Mouse (Mus musculus): ENCODE results near the gene Acot11. TPM values are rescaled to one million over a fixed set of nuclear protein-coding genes. Genes with fewer than 3 reads are reported as not detected.
A peak's percentile ranks its signal among the peaks of the same experiment; 100 is the strongest.

Acot11 gene
- polyA plus RNA-seq, 1 experiment from 2014 or later: 5.0 TPM

- H3K9ac ChIP-seq (ENCODE audit: low read length): no peak overlapping the region
- no peak overlapping the region for H3K4me2 ChIP-seq (ENCODE audit: low read length)
- H3K9me3 ChIP-seq (ENCODE audit: control insufficient read depth, low read length): no peaks in the 10 kb centered on the region
- peaks cover 9 to 17% of the 10 kb centered on the region in 2 experiments for H3K4me1 ChIP-seq (ENCODE audit: control insufficient read depth in 2 of 2, insufficient read depth in 2 of 2, low read length in 2 of 2)
- 0 out of 2 replicates have a peak, but pooled peaks cover 4% of the 10 kb centered on the region for H3K27me3 ChIP-seq (ENCODE audit: control insufficient read depth, insufficient read depth, low read length)
- 65% methylated on average over 5 of the region's 5 CpGs for WGBS
- no peaks in the 10 kb centered on the region for H3K36me3 ChIP-seq (ENCODE audit: control insufficient read depth, insufficient read depth, low read length)
- no peak for ATAC-seq (ENCODE audit: insufficient number of reproducible peaks, insufficient read depth, low FRiP score, low read depth)
- no peak overlapping the region for H3K27ac ChIP-seq (replicated peaks in 1 of 2; ENCODE audit: control insufficient read depth in 1 of 2, insufficient read depth in 1 of 2, low read depth in 2 of 2, low read length in 2 of 2)
- H3K4me3 ChIP-seq (ENCODE audit: control insufficient read depth in 1 of 2, insufficient read depth in 1 of 2, low read depth in 1 of 2, low read length in 2 of 2): no peak overlapping the region
Observed at GRCm38 (mm10) chr4:106825229-106825628, 20.4 kb upstream of the Acot11 start.

DNA sequence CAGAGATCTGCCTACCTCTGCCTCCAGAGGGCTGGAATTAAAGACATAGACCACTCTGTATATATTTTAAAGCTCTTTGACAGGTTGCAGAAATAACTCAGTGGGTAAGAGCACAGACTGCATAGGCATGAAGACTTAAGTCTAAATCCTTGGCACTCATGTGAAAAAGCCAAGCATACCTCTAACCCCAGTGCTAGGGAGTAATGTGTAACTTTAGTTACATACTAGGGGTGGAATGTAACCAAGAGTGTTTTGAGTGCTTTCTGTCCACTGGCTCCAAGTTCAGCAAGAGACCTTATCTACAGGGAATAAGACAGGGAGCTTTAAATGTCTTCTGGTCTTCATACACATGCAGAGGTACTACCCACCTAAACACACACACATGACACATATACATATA, 14.6 kb upstream of the Acot11 start:
- Histone ChIP-seq H3K36me3 (ENCODE audit: control insufficient read depth, insufficient read depth, low read length) (no peaks in the 10 kb centered on the region), H3K9me3 (ENCODE audit: control insufficient read depth, low read length) (no peaks in the 10 kb centered on the region), H3K4me2 (ENCODE audit: low read length) (no peak overlapping the region), H3K9ac (ENCODE audit: low read length) (no peak overlapping the region), H3K4me3 (ENCODE audit: control insufficient read depth in 1 of 2, insufficient read depth in 1 of 2, low read depth in 1 of 2, low read length in 2 of 2) (no peak overlapping the region), H3K27ac (replicated peaks in 1 of 2; ENCODE audit: control insufficient read depth in 1 of 2, insufficient read depth in 1 of 2, low read depth in 2 of 2, low read length in 2 of 2) (no peak overlapping the region), H3K27me3 (ENCODE audit: control insufficient read depth, insufficient read depth, low read length) (no peaks in the 10 kb centered on the region), H3K4me1 (ENCODE audit: control insufficient read depth in 2 of 2, insufficient read depth in 2 of 2, low read length in 2 of 2) (no peaks in the 10 kb centered on the region)
- no peak for ATAC-seq (ENCODE audit: insufficient number of reproducible peaks, insufficient read depth, low FRiP score, low read depth)

- WGBS: 64% methylated on average over 6 of the region's 6 CpGs
- H3K27ac ChIP-seq (replicated peaks in 1 of 2; ENCODE audit: control insufficient read depth in 1 of 2, insufficient read depth in 1 of 2, low read depth in 2 of 2, low read length in 2 of 2): no peak overlapping the region
Observed at GRCm38 (mm10) chr4:106818332-106818731, 13.5 kb upstream of the Acot11 start.

DNA sequence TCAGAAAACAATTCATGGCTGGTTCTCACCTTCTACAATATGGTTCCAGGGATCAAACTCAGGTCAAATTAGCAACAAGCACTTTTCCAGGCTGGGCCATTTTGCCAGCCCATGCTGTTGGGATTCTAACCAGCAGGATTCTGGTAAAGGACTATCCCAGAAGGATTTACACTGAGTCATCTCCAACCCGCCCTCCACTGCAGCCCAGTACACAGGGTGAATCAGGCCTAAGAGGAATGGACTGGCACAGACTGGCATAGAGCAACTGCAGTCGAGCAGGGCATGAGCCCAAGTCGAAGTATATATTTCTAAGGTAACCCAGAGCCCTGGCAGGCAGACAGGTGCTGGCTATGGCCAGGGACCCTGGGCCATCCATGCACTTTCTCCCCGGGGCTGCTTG, 12.2 kb upstream of the Acot11 start:
- Histone ChIP-seq H3K36me3 (ENCODE audit: control insufficient read depth, insufficient read depth, low read length) (no peaks in the 10 kb centered on the region), H3K9me3 (ENCODE audit: control insufficient read depth, low read length) (no peaks in the 10 kb centered on the region), H3K9ac (ENCODE audit: low read length) (no peak overlapping the region), H3K27me3 (ENCODE audit: control insufficient read depth, insufficient read depth, low read length) (no peaks in the 10 kb centered on the region), H3K4me2 (ENCODE audit: low read length) (no peak overlapping the region), H3K27ac (replicated peaks in 1 of 2; ENCODE audit: control insufficient read depth in 1 of 2, insufficient read depth in 1 of 2, low read depth in 2 of 2, low read length in 2 of 2) (no peak overlapping the region), H3K4me3 (ENCODE audit: control insufficient read depth in 1 of 2, insufficient read depth in 1 of 2, low read depth in 1 of 2, low read length in 2 of 2) (no peak overlapping the region), H3K4me1 (ENCODE audit: control insufficient read depth in 2 of 2, insufficient read depth in 2 of 2, low read length in 2 of 2) (no peaks in the 10 kb centered on the region)
- ATAC-seq (ENCODE audit: insufficient number of reproducible peaks, insufficient read depth, low FRiP score, low read depth): no peak
- 81% methylated on average over 4 of the region's 4 CpGs for WGBS

More at GRCm38 (mm10) chr4:106818332-106818731, 13.5 kb upstream of the Acot11 start:
- no peaks in the 10 kb centered on the region for H3K4me1 ChIP-seq (ENCODE audit: control insufficient read depth in 2 of 2, insufficient read depth in 2 of 2, low read length in 2 of 2)
- no peak overlapping the region for H3K9ac ChIP-seq (ENCODE audit: low read length)
- H3K4me3 ChIP-seq (ENCODE audit: control insufficient read depth in 1 of 2, insufficient read depth in 1 of 2, low read depth in 1 of 2, low read length in 2 of 2): no peak overlapping the region
- no peaks in the 10 kb centered on the region for H3K36me3 ChIP-seq (ENCODE audit: control insufficient read depth, insufficient read depth, low read length)
- H3K27me3 ChIP-seq (ENCODE audit: control insufficient read depth, insufficient read depth, low read length): no peaks in the 10 kb centered on the region
- H3K4me2 ChIP-seq (ENCODE audit: low read length): no peak overlapping the region
- no peaks in the 10 kb centered on the region for H3K9me3 ChIP-seq (ENCODE audit: control insufficient read depth, low read length)
- no peak for ATAC-seq (ENCODE audit: insufficient number of reproducible peaks, insufficient read depth, low FRiP score, low read depth)

GRCm38 (mm10) chr4:106815396-106816324, 10.9 kb upstream of the Acot11 start:
- Histone ChIP-seq H3K9ac (ENCODE audit: low read length) (no peak overlapping the region), H3K4me3 (ENCODE audit: control insufficient read depth in 1 of 2, insufficient read depth in 1 of 2, low read depth in 1 of 2, low read length in 2 of 2) (no peak overlapping the region), H3K4me1 (ENCODE audit: control insufficient read depth in 2 of 2, insufficient read depth in 2 of 2, low read length in 2 of 2) (no peaks in the 10 kb centered on the region), H3K9me3 (ENCODE audit: control insufficient read depth, low read length) (no peaks in the 10 kb centered on the region), H3K4me2 (ENCODE audit: low read length) (no peak overlapping the region), H3K27me3 (ENCODE audit: control insufficient read depth, insufficient read depth, low read length) (no peaks in the 10 kb centered on the region), H3K36me3 (ENCODE audit: control insufficient read depth, insufficient read depth, low read length) (no peaks in the 10 kb centered on the region), H3K27ac (replicated peaks in 1 of 2; ENCODE audit: control insufficient read depth in 1 of 2, insufficient read depth in 1 of 2, low read depth in 2 of 2, low read length in 2 of 2) (no peak overlapping the region)
- ATAC-seq (ENCODE audit: insufficient number of reproducible peaks, insufficient read depth, low FRiP score, low read depth): peak; percentile 32; the same call in 1 of the 2 replicates
- 74% methylated on average over 24 of the region's 25 CpGs for WGBS

DNA sequence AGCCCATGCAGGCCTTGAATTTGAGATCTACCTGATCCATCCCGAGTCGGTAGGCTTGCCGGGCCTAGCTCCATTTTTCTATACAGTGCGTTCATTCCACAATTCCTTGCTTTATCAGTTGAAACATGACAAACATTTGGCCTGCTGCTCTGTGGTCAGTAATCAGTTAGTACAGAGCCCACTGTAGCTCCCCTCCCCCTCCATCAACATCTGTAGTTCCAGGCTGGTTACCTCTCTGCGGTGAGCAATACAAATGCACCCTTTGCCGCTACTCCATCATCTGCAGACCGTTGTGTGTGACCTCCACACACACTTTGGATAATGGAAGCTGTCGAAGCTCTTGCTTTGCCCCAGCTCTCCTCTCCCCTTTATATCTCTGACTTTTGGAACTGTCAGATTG, 6.4 kb upstream of the Acot11 start:
- 0 out of 2 replicates have a peak, but pooled peaks cover 4% of the 10 kb centered on the region for H3K9me3 ChIP-seq (ENCODE audit: control insufficient read depth, low read length)
- no peak overlapping the region for H3K9ac ChIP-seq (ENCODE audit: low read length)
- no peak for ATAC-seq (ENCODE audit: insufficient number of reproducible peaks, insufficient read depth, low FRiP score, low read depth)
- H3K4me3 ChIP-seq (ENCODE audit: control insufficient read depth in 1 of 2, insufficient read depth in 1 of 2, low read depth in 1 of 2, low read length in 2 of 2): no peak overlapping the region
- no peak overlapping the region for H3K4me2 ChIP-seq (ENCODE audit: low read length)
- WGBS: 82% methylated on average over 8 of the region's 8 CpGs
- no peaks in the 10 kb centered on the region for H3K4me1 ChIP-seq (ENCODE audit: control insufficient read depth in 2 of 2, insufficient read depth in 2 of 2, low read length in 2 of 2)
- H3K36me3 ChIP-seq (ENCODE audit: control insufficient read depth, insufficient read depth, low read length): no peaks in the 10 kb centered on the region
- H3K27ac ChIP-seq (replicated peaks in 1 of 2; ENCODE audit: control insufficient read depth in 1 of 2, insufficient read depth in 1 of 2, low read depth in 2 of 2, low read length in 2 of 2): no peak overlapping the region
- no peaks in the 10 kb centered on the region for H3K27me3 ChIP-seq (ENCODE audit: control insufficient read depth, insufficient read depth, low read length)

GRCm38 (mm10) chr4:106810039-106810438, 5.2 kb upstream of the Acot11 start:
- Histone ChIP-seq H3K9ac (ENCODE audit: low read length) (no peak overlapping the region), H3K9me3 (ENCODE audit: control insufficient read depth, low read length) (0 out of 2 replicates have a peak, but pooled peaks cover 4% of the 10 kb centered on the region), H3K4me2 (ENCODE audit: low read length) (no peak overlapping the region), H3K4me3 (ENCODE audit: control insufficient read depth in 1 of 2, insufficient read depth in 1 of 2, low read depth in 1 of 2, low read length in 2 of 2) (no peak overlapping the region), H3K27me3 (ENCODE audit: control insufficient read depth, insufficient read depth, low read length) (peaks cover 3% of the 10 kb centered on the region; the same call in 1 of the 2 replicates), H3K36me3 (ENCODE audit: control insufficient read depth, insufficient read depth, low read length) (no peaks in the 10 kb centered on the region), H3K4me1 (ENCODE audit: control insufficient read depth in 2 of 2, insufficient read depth in 2 of 2, low read length in 2 of 2) (peaks cover under 1 to 1% of the 10 kb centered on the region in 2 experiments; a peak in 2 of 4 replicates), H3K27ac (replicated peaks in 1 of 2; ENCODE audit: control insufficient read depth in 1 of 2, insufficient read depth in 1 of 2, low read depth in 2 of 2, low read length in 2 of 2) (no peak overlapping the region)
- 83% methylated on average over 6 of the region's 6 CpGs for WGBS
- ATAC-seq (ENCODE audit: insufficient number of reproducible peaks, insufficient read depth, low FRiP score, low read depth): no peak

Data from heart, embryonic 14.5 days (tissue).